Mouse (Mus musculus): ENCODE results near the gene Inhbc.

Inhbc gene

DNA sequence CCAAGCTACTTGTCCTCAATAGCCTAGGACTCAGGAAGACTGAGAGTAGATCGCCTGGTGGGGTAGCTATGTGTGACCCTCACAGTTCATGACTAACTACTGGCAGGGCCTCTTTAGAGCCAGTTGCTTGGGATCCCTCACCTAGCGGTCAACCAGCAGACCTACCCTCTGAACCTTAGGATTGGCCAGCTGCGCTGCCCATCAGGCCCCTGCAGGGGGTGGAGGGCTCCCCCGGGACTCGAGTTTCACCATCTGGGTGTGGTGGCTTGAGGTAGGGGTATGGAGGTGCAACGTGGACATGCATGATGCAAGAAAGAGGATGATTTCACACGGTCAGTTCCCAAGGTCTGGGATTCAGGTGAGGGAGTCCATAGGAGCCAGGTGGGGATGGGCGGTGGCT is 18.5 kb downstream of the Inhbc start:
- DNase-seq (ENCODE audit: low spot score) = no peak

- DNase-seq (ENCODE audit: low spot score) = no peak
Observed at GRCm38 (mm10) chr10:127351285-127351595, 19.0 kb downstream of the Inhbc start.

- peak; percentile 36 for DNase-seq (ENCODE audit: low spot score)
Observed at GRCm38 (mm10) chr10:127350594-127351284, 19.5 kb downstream of the Inhbc start.

GRCm38 (mm10) chr10:127349810-127350209 is 20.4 kb downstream of the Inhbc start:
- no peak for DNase-seq (ENCODE audit: low spot score)

DNA sequence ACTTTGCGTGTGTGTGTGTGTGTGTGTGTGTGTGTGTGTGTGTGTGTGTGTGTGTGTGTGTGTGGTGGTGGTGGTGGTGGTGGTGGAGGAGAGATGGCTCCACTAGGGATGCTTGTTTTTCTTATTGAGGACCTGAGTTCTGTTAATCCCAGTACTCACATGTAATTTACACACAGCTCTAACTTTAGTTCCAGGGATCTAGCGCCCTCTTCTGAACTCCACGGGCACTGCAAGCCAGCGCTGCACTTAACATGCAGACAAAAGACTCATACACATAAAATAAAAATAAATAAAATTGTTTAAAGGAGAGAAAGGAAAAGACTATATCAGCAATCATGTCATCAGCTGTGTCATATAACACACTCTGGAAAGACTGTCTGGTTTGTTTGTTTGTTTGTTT is 21.3 kb downstream of the Inhbc start:
- no peak for DNase-seq (ENCODE audit: low spot score)

- DNase-seq (ENCODE audit: low spot score) = no peak
Observed at GRCm38 (mm10) chr10:127346173-127346572, 24.1 kb downstream of the Inhbc start.

- DNase-seq (ENCODE audit: low spot score) = no peak
Observed at GRCm38 (mm10) chr10:127343029-127343428, 27.2 kb downstream of the Inhbc start.

GRCm38 (mm10) chr10:127341891-127342639 is 28.2 kb downstream of the Inhbc start, which contains the start of gene Gli1:
Gene Gli1 (minus strand): TSS chr10:127341974.
- DNase-seq (ENCODE audit: low spot score) = peak; percentile 67

DNA sequence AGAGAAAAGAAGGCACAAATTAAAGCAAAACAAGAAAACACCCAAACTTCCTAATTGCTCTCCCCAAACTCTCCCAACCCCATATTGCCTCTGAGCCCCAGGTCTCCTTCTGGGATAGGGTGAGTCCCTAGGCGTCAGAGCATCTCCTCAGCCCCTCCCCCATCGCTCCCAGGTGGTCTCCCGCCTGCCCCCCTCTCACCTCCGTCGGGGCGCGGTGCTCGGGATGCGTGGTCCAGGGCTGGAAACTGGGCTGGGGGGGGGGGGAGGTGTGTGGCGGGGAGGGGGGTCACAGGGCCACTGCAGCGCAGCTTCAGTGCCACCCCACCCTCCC is 28.9 kb downstream of the Inhbc start:
- DNase-seq (ENCODE audit: low spot score) = no peak

DNA sequence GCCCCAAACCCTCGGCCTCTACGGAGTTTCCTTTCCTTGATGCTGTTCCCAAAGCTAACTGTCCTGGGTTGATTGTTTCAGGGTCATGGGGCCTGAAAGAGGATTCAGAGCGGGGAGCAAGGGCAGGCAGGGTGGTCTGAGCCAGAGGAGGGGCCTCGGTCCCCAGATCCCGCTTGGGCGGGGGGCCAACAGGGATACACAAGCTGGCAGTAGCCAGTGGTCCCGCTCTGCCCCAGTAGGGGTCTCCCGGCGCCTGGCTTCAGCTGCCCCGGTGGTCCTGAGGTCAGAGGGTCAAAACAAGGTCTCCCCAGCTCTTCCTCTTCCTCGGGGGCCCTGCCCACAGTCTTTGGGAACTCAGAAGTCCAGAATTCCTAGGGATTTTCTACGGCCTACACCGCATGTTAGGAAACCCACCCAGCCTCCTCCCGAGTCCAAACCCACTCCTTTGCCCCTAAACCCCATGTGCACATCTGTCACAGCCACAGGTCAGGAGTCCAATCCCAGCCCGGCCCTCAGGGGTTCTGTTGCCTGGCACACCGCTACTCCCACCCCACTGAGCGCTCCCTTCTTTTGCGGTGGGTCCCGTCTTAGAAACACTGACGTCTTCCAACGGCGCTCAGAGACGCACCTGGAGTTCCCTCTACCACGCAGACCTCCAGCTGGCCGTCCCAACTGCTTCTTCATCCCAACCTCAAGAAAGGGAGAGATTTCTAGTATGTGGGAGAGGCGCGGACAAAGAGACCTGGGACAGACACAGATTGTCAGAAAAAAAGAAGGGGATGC is 29.5 kb downstream of the Inhbc start:
- no peak for DNase-seq (ENCODE audit: low spot score)

DNA sequence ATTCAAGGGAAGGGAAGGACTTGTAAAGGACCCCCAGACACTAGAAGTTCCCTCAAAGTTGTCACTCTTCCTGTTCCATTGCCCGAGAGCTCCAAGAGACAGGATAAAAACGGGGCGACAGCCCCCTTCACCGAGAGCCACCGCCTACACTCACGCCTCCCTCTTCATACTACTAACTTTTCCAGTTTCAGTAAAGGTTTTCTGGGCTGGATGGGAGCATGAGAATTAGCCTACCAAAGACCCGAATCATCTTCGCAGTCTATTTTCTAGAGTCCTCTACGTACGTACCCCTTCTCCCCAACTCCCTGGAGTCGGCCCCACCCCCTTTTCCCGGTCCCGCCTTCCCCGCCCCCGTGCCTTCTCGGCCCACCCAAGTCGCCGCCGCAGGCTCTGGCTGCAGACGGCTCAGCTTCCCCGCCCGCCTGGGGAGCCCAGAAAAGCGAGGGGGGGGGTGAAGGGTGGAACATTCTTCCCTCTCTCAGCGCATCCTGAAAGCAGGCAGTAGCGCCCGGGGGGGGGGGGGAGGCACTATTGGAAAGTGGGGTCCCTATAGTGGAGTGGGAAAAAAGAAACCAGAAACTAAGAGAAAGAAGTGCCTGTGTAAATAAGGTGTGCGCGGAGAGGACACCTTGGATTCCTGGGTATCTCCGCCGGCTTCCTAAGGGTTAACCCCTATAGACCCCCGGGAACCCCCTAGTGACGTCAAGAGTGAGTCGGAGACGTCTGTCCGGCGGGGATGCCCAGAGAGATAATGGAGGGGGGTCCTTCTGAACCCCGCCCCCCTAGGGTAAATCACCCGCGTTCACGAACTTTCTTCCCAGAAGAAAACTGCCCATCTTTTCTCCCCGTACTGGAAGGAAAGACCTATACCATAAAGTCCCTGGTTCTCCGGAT is 30.3 kb downstream of the Inhbc start:
- DNase-seq (ENCODE audit: low spot score) = peak; percentile 51

- peak; percentile 80 for DNase-seq (ENCODE audit: low spot score)
Observed at GRCm38 (mm10) chr10:127338930-127339682, 31.1 kb downstream of the Inhbc start.

DNA sequence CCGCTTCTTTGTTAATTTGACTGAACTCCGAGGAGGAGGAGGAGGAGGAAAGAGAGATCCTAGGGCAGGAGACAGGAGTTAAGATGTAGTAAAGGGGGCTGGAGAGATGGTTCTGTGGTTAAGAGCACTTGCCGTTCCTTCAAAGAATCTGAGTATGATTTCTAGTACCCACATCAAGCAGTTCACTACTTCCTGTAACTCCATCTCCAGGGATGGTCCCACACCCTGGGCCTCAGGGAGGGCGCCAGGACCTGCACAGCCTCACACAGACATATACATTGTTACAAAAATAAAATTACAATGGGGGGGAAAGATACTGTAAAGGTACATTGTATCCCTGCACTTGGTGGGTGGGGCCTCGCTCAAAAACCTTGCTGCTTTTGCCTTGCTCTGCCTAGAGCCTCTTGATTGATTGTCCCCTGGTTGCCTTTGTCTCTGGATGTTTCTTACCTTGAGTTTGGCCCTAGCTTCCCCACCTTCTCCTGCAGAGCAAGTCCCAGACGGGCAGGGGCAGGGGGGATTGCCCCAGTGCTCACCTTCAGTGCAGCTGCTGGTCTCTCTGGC is 32.6 kb downstream of the Inhbc start:
- no peak for DNase-seq (ENCODE audit: low spot score)

DNA sequence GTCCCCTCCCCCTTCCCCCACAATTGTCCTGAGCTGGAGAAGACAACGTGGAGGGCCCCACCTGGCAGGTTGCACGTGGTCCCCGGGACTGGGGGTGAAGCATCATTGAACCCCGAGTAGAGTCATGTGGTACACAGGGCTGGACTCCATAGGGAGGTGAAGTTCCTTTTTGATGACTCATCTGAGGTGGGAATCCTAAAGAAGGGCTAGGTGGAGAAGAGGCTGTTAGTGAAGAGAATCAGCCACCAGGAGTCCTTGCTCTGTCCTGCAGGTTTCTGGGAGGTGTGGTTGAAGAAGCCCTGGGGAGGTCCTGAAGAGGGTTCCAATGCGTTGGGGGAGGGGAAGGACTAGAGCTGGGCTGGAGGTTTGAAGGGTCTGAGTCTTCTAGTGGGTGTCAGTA is 33.3 kb downstream of the Inhbc start:
- no peak for DNase-seq (ENCODE audit: low spot score)

- no peak for DNase-seq (ENCODE audit: low spot score)
Observed at GRCm38 (mm10) chr10:127335271-127335670, 35.0 kb downstream of the Inhbc start.

- DNase-seq (ENCODE audit: low spot score) = no peak
Observed at GRCm38 (mm10) chr10:127333152-127333551, 37.1 kb downstream of the Inhbc start.

- DNase-seq (ENCODE audit: low spot score) = no peak
Observed at GRCm38 (mm10) chr10:127332211-127332874, 37.9 kb downstream of the Inhbc start.

DNA sequence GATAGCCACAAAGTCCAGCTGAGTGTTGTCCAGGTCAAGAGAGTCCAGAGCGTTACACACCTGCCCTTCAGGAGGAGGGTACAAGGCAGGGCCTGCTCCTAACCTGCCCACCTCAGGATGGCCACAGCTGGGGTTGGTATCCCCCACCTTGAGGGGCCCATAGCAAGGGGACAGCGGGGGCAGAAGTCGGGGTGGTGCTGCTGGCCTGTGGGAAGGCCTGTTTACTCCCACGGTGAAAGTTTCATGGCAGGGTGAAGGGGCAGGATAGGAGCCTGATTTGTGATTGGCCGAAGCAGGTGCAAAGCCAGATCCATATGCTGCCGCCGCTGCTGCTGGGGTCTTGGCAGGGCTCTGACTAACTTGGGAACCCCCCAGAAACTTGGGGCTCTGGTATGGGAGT is 40.0 kb downstream of the Inhbc start:
- no peak for DNase-seq (ENCODE audit: low spot score)

GRCm38 (mm10) chr10:127327461-127328145 is 42.6 kb downstream of the Inhbc start:
- DNase-seq (ENCODE audit: low spot score) = no peak

DNA sequence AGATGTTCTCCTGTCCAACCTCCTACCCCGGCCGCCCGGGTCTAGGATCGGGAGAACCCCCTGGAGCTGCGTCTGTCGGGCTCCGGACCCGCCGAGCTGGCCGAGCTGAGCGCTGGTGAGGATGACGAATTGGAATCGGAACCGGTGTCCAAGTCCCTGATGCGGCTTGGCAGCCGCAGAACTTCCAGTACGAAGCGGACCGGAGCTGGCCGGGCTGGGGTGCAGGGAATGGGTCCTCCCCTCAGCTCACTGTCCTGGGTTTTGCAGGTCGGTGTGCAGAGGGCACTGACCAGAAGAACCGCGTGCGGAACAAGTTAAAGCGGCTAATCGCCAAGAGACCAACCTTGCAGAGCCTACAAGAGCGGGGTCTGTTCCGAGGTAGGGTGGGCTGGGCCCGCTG is 43.4 kb downstream of the Inhbc start:
- no peak for DNase-seq (ENCODE audit: low spot score)
